Mouse (Mus musculus) ES-CJ7 (cell line): ENCODE results near the gene Smim14.
A peak's percentile ranks its signal among the peaks of the same experiment; 100 is the strongest.

Experiments used
- DNase-seq: peaks from one replicate; pipeline ENCODE4 v3.0.0; 2011; ENCODE audit warnings: low read depth, low spot score

Smim14 gene

DNA sequence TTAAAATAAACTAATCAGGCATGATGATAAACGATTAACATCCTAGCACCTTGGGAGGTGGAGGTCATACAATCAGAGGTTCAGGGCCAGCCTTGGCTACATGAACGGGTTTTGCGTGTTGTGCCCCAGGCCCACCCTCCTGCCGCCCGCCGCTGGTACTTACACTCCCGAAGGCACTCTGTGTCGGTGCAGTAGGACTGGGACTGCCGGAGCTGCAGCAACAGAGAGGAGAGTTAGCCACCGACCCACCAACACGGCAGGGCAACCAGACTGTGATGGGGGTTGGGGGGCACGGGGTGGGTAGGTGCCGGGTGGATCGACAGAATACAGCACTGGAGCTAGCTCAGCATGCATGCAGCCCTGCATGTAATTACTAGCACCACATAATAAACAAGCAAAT lies 76.6 kb downstream of the Smim14 start:
- DNase-seq, result no peak

GRCm38 (mm10) chr5:65459454-65459853 lies 77.5 kb downstream of the Smim14 start:
- no peak for DNase-seq

DNA sequence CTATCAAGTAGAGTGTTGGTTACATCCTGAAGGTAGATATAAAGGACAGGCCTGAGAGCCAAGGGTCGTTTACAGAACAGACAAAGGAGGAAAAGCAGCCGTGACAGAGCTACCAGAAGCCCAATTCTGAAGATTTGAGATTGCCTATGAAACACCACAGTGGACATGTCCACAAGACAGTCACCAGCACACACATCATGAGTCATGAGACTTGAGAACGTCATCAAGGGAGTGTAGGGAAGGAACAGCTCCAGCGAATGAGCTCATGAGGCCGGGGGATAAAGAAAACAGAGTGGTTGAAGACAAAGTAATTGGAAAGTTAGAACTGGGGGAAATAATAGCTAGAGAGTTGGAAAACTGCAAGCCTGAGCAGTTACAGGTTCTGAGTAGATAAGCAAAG lies 79.1 kb downstream of the Smim14 start:
- DNase-seq, result no peak

DNA sequence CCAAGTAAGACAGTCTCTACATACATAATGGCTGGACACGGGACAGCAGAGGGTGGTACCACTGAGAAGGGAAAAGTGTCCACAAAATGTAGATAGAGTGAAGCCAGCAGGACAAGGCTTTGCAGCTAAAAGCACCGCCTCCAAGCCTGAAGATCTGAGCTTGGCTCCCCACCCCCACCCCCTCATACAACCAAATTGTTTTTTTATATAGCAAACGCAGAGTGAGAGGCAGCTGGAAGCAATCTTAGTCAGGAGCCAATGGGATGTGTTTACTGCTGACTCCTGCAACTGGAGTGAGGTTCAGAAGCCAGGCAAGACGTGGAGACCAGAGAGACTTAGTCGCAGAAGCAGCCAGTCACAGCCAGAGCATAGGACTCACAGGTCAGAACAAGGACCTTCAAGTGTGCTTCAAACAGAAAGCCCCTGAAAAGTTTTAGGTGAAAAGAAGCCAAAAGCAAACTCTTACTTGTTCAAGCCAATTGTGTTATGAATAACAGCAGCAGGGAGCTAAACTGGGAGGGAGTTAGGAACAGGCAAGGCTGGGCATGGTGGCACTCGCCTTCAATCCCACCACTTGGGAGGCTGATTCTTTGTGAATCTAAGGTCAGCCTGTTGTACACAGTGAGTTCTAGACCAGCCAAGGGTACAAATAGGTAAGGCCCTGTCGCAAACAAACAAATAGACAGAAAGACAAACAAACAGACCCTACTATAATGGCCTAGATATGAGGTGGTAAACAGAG lies 79.7 kb downstream of the Smim14 start:
- no peak for DNase-seq

- no peak for DNase-seq
Measured at GRCm38 (mm10) chr5:65454771-65455170, 82.2 kb downstream of the Smim14 start.

GRCm38 (mm10) chr5:65448941-65449340 lies 88.0 kb downstream of the Smim14 start:
- no peak for DNase-seq

DNA sequence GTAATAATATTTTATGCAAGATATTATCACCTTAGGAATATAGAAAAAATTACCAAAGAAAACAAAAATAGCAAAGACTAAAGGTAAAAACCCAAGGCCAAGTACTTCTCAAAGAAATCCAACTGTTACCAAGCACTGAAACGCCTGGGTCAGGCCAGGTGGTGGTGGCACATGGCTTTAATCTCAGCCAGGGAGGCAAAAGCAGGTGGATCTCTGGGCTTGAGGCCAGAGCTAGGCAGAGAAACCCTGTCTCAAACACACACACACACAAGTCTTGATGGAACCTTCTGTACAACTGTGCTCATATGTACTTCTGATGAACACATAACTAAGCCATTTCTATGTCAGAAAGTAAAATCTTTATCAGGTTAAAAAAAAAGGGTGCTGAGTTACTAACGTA lies 89.2 kb downstream of the Smim14 start:
- no peak for DNase-seq

GRCm38 (mm10) chr5:65446756-65447155 lies 90.2 kb downstream of the Smim14 start:
- no peak for DNase-seq

GRCm38 (mm10) chr5:65444981-65445380 lies 92.0 kb downstream of the Smim14 start:
- DNase-seq, result no peak

DNA sequence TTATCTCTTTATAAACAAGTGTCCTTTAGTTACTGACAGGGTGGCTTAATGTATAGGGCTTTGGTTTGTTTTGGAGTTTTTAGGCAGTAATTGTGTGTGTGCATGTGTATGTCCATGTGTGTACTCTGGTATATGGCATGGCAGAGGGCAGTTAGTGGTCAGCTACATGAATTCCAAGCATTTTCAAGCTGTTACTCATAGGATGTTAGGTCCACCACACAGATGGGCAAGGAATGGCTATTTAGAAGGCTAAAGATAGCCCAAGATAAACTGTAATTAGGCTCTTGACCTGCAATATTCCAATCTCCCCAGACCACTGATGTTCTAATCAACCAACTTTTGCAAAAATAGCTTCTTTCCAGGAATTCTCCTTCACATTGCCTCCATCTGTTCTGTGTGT lies 98.9 kb downstream of the Smim14 start:
- no peak for DNase-seq

DNA sequence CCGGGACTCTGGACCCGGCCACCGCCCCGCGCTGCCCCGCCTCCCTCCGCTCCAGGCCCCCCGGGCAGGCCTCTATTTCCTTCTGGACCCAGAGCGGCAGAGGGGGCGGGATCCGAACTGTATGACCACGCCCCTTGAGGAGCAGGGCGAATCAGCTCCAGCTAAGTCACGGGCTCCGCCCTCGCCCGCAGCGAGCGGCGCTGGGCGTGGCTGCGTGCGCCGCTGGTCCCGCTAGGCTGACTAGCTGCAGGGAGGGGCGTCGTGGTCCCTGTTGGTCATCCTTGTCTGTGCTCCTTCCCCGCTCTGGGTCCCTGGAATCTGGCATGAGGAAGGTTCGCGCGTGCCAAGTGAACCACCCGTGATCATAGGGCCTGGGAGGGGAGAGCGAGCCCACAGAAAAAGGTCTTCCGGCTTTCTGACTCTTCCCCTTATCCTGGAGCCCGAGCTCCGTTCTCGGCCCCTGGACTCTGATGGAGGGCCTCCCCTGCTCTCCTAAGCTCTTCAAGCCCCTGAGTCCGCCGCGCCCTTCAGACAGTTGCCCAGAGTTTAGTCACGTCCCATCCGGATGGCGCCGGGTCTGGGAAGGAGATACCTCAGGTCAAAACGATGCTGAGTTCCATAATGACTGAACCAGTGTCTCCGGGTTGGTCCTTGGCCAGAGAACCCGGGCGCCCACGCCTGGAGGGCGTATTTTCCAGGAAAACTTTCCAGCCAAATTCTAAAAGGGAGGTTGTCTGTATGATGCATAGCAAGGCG lies 101.0 kb downstream of the Smim14 start, which contains the start of gene Ugdh:
Gene Ugdh (minus strand): TSS at position 144 of the 756 bp plus-strand sequence.
- peak; percentile 97 for DNase-seq

GRCm38 (mm10) chr5:65435363-65435805 lies 101.6 kb downstream of the Smim14 start:
- no peak for DNase-seq

- no peak for DNase-seq
Measured at GRCm38 (mm10) chr5:65434471-65435362, 102.3 kb downstream of the Smim14 start.

- DNase-seq, result no peak
Measured at GRCm38 (mm10) chr5:65429441-65429840, 107.5 kb downstream of the Smim14 start.

- DNase-seq, result peak; percentile 63
Measured at GRCm38 (mm10) chr5:65428321-65428720, 108.7 kb downstream of the Smim14 start.

DNA sequence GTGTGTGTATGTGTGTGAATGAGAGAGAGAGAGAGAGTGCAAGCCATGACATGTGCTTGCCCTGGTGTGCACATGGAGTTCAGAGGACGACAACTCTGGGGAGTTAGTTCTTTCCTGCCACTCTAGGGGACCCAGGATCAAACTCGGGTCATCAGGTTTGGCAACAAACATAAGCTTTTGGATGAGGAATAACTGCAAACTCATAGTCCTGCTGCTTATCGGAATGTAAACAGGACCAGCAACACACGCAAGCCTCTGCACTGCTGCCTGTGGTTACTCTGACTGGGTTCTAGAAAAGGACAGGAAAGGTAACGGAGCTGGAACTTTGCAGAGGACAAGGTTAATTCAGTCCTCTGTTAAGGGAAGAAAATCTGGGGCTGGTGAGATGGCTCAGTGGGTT lies 111.7 kb downstream of the Smim14 start:
- DNase-seq, result no peak

- DNase-seq, result no peak
Measured at GRCm38 (mm10) chr5:65424215-65424614, 112.8 kb downstream of the Smim14 start.

DNA sequence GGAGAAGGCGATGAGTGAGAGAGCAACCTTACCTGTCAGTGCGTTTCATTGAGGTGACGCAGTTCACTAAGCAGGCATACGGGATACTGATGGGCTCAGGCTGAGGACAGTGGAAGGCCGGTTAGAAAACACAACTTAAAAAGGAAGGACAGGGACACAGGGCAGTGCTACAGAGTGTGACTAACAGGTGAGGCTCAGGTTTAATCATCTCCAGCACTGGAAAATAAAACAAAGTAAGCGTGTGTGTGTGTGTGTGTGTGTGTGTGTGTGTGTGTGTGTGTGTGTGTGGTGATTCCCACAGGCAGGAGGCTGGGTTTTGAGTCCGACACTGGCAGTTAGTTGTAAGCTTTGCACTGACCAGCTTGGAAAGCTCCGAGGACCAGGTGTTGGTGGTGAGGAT lies 114.2 kb downstream of the Smim14 start:
- no peak for DNase-seq

- no peak for DNase-seq
Measured at GRCm38 (mm10) chr5:65420822-65421221, 116.2 kb downstream of the Smim14 start.

- DNase-seq, result no peak
Measured at GRCm38 (mm10) chr5:65419136-65419535, 117.8 kb downstream of the Smim14 start.

DNA sequence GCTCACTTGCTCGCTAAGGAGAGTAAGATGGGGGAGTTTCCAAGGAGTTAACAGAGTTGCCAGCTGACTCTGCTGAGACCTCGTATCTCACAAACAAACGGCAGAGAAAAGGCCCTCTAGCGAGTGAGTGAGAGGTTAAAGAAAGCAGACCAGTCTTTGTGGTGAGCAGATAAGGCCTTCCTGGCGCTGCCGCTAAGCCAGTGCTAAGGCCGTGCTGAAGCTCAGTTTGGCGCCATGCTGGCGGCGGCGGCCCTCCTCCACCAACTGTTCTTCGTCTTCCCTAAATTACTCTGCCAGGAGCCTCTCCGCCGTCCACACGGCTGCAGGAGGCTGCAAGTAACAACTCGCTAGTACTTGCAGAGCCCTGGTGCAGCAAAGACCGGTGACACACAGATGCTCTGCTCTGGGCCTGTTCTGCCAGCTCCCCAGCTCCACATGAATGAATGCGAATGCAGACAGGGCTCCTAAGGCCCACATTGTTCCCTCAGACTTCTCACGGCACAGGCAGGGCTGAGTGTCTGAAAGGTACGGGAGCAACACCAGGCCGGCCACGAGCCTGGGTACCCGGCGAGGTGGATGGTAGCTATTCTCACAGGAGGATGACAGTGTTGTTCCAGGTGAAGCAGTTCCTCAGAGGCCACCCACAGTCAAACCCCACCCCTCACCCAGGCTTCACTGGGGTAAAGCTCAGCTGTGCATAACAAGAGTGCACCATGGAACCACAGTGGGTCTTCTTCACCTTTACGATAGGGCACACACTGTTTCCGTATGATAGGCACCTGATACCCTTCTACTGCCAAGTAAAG lies 121.1 kb downstream of the Smim14 start:
- DNase-seq, result peak; percentile 69
